Mouse (Mus musculus) liver, adult 2 months (tissue): ENCODE results near the gene March11. TPM values are rescaled to one million over a fixed set of nuclear protein-coding genes. Genes with fewer than 3 reads are reported as not detected.

Source experiments
- DNase-seq: peaks from one replicate; pipeline ENCODE4 v3.0.0-alpha.2; 2011; ENCODE audit warnings: low read depth, low spot score; ENCODE audit errors: extremely low read depth
- H3K27ac ChIP-seq: fragments of 200-500 bp; replicated peaks from 2 replicates; pipeline ENCODE4 v1.5.1; 2012; ENCODE audit warnings: low read depth, mild to moderate bottlenecking, control low read depth, inconsistent platforms, low read length; ENCODE audit not compliant: insufficient read depth
- H3K27me3 ChIP-seq: fragments of 200-500 bp; 2 replicates; pipeline ENCODE4 v1.6.1; 2012; ENCODE audit warnings: mild to moderate bottlenecking, moderate library complexity, low read length, inconsistent platforms; ENCODE audit not compliant: control insufficient read depth, insufficient read depth
- H3K36me3 ChIP-seq: fragments of 200-500 bp; 2 replicates; pipeline ENCODE4 v1.6.1; 2012; ENCODE audit warnings: low read length, inconsistent platforms; ENCODE audit not compliant: control insufficient read depth, insufficient read depth
- H3K4me1 ChIP-seq: fragments of 200-500 bp; 2 replicates; pipeline ENCODE4 v1.6.1; 2011; ENCODE audit warnings: low read length; ENCODE audit not compliant: control insufficient read depth, insufficient read depth
- H3K4me3 ChIP-seq: fragments of 200-500 bp; 2 replicates; pipeline ENCODE4 v1.5.1; 2011; ENCODE audit warnings: low read depth, mild to moderate bottlenecking, control low read depth, low read length, moderate library complexity; ENCODE audit not compliant: insufficient read depth
- H3K79me2 ChIP-seq: fragments of 200-500 bp; 2 replicates; pipeline ENCODE4 v1.6.1; 2012; ENCODE audit warnings: inconsistent platforms, mild to moderate bottlenecking, low read length, moderate library complexity; ENCODE audit not compliant: control insufficient read depth, insufficient read depth
- H3K9ac ChIP-seq: fragments of 200-500 bp; 2 replicates; pipeline ENCODE4 v1.6.1; 2012; ENCODE audit warnings: low read depth, mild to moderate bottlenecking, control low read depth, inconsistent platforms, low read length
- CTCF ChIP-seq: fragments of 200-500 bp; IDR thresholded peaks from 2 replicates; pipeline ENCODE4 v1.5.1; 2011; ENCODE audit warnings: low read depth, low read length, control low read depth
- POLR2A ChIP-seq: fragments of 200-500 bp; IDR thresholded peaks from 2 replicates; pipeline ENCODE4 v1.6.1; 2011; ENCODE audit warnings: low read length, control low read depth; ENCODE audit not compliant: insufficient read depth; ENCODE audit errors: extremely low read depth
- WGBS: fragments of 180-500 bp; shearing (Covaris S2); methylation state at CpG from one replicate; pipeline ENCODE4 v1.1.7; 2018; 5-methylcytosine and 5-hydroxymethylcytosine counted together
- polyA plus RNA-seq: library from polyadenylated mRNA; depleted of rRNA; stranded (reverse); fragments of >200 nt; gene quantifications from 2 replicates; pipeline ENCODE4 v1.2.3, GENCODE M21; 2012
- total RNA-seq: library from RNA; depleted of rRNA; stranded (reverse); fragments of >200 nt; gene quantifications from 2 replicates; pipeline ENCODE4 v1.2.3, GENCODE M21; 2014

Gene March11
- total and polyA plus RNA-seq, 2 experiments, result not detected

DNA sequence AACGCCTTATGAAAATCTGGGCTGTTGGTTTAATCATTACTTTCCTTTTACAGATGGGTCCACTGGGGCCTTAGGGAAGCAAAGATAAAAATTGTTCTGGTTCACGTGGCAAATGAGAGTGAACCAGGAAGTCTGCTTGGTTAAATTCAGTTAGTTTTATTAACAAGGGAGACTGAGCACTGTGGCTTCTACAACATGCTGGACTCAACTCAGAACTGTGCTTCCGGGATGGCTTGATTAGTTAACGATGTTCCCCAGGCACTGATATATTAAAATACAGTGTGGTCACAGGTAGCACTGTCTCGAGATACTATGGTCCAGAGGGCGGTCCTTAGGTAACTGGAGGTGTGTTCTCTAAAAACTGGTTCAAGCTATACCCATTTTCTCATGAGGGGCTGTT, 32.1 kb downstream of the March11 start:
- WGBS, result 87% methylated on average over 6 of the region's 6 CpGs
- H3K27ac ChIP-seq, result no peak overlapping the region
- no peaks in the 10 kb centered on the region for H3K4me1 ChIP-seq
- H3K36me3 ChIP-seq, result no peaks in the 10 kb centered on the region
- TF ChIP-seq CTCF (no peak), POLR2A (no peak)
- no peak for DNase-seq
- H3K4me3 ChIP-seq, result no peak overlapping the region
- no peak overlapping the region for H3K9ac ChIP-seq
- no peaks in the 10 kb centered on the region for H3K27me3 ChIP-seq
- no peaks in the 10 kb centered on the region for H3K79me2 ChIP-seq

DNA sequence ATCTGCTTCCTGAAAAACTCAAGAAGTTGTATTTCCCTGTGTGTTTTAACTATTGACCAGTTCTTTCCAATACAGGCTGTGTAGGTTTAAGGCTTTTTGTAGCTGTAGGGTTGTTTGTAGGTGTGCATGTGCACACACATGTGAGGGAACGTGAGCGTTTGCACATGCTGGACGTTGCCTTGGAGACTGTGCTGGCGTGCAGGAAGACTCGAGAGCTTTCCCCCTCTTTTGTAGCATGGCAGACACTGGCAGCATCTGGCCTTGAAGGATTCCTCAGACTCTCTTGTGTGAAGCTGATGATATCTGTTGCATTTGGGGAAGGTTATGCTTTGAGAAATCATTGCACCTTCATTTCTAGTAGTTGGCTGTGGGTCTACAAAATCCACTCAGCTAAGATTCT, 35.5 kb downstream of the March11 start:
- Histone ChIP-seq H3K9ac (no peak overlapping the region), H3K4me3 (no peak overlapping the region), H3K27ac (no peak overlapping the region), H3K79me2 (no peaks in the 10 kb centered on the region), H3K27me3 (no peaks in the 10 kb centered on the region), H3K36me3 (no peaks in the 10 kb centered on the region), H3K4me1 (no peaks in the 10 kb centered on the region)
- WGBS, result 91% methylated on average over 5 of the region's 5 CpGs
- DNase-seq, result no peak
- TF ChIP-seq POLR2A, result no peak
- TF ChIP-seq CTCF, result no peak

DNA sequence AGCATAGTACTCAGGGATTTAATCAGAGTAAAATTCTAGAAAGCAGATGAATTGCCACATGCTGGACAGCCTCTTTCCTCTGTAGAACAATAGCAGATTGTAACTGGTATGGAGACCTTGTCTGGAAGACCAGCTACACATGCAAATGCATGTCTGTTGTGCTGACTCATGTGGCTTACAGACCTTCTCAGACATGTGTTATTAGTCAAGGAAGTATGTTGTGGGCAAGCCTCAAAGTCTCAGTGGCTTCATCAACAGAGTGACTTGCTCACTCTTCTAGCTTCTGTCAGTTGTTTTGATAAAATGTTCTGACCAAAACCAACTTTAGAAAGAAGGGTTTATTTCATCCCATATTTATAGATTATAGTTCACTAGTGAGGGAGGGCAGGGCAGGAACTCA, 44.8 kb downstream of the March11 start:
- Histone ChIP-seq H3K4me1 (peaks cover 5% of the 10 kb centered on the region; the same call in 1 of the 2 replicates), H3K36me3 (no peaks in the 10 kb centered on the region), H3K79me2 (no peaks in the 10 kb centered on the region), H3K27ac (no peak overlapping the region), H3K9ac (no peak overlapping the region), H3K27me3 (no peaks in the 10 kb centered on the region), H3K4me3 (no peak overlapping the region)
- no peak for DNase-seq
- TF ChIP-seq POLR2A (no peak), CTCF (no peak)

DNA sequence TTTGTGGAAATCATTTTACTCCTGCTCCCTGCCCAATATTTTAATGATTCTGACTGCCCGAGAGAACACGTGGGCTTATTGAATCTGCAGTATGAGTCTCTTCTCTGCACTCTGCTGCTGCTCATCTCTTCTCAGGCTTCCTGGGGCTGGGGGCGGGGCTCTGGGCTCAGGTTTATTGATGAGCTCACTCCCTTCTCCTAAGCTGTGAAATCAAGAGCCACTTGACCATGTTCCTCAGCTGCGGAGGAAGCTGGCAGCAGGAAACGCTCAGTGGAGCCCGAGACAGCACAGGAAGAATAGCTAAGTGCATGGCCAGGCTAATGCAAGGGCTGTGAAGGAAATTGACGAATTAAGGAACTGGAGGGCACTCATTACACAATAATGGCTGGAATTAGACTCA, 56.5 kb downstream of the March11 start:
- Histone ChIP-seq H3K4me1 (no peaks in the 10 kb centered on the region), H3K9ac (no peak overlapping the region), H3K27me3 (no peaks in the 10 kb centered on the region), H3K27ac (no peak overlapping the region), H3K79me2 (no peaks in the 10 kb centered on the region), H3K36me3 (no peaks in the 10 kb centered on the region), H3K4me3 (no peak overlapping the region)
- no peak for DNase-seq
- TF ChIP-seq POLR2A, result no peak
- TF ChIP-seq CTCF, result no peak
- WGBS, result 42% methylated on average over 7 of the region's 7 CpGs

DNA sequence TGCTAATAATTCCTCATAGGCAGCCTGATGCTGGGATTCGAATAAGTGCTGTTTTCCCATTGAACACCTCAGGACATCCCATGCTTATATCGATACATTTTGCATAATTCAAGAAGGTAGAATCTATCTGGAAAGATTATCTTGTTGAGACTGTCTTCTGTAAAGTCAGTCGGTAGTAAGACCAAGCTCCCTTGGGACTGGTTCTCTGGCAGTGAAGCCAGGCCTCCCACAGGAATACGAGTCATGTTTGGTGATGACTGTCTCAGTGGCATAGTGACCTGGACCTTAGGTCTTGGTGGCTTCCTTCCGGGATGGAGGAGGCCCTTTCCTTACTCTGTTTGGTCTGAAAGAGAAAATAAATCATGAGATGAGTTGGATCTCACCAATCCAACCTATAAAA, 57.7 kb downstream of the March11 start:
- DNase-seq, result no peak
- Histone ChIP-seq H3K79me2 (no peaks in the 10 kb centered on the region), H3K4me3 (no peak overlapping the region), H3K36me3 (no peaks in the 10 kb centered on the region), H3K27me3 (no peaks in the 10 kb centered on the region), H3K27ac (no peak overlapping the region), H3K9ac (no peak overlapping the region), H3K4me1 (no peaks in the 10 kb centered on the region)
- WGBS, result 89% methylated on average over 5 of the region's 5 CpGs
- TF ChIP-seq CTCF (no peak), POLR2A (no peak)

DNA sequence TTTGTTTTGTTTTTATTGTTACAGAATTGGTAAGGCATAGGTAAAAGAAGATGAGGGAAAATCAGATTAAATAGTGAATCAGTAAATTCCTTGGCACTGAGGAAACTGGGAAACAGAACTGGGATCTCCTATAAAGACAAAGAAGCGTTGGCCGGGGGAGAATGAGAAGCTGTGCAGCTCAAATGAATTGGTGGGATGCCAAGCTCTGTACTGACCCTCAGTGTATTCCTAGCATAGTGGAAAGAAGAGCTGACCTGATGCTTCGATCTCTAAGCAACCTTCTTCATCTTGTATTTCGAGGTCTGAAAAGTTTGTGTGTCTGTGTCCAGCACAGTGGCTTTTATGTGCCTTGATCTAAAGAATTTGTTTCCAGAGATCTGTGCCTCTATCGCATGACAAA, 64.9 kb downstream of the March11 start:
- no peaks in the 10 kb centered on the region for H3K27me3 ChIP-seq
- H3K9ac ChIP-seq, result no peak overlapping the region
- WGBS, result 95% methylated on average over 5 of the region's 5 CpGs
- no peak overlapping the region for H3K4me3 ChIP-seq
- H3K4me1 ChIP-seq, result peaks cover 6% of the 10 kb centered on the region; the same call in 1 of the 2 replicates
- no peaks in the 10 kb centered on the region for H3K79me2 ChIP-seq
- no peaks in the 10 kb centered on the region for H3K36me3 ChIP-seq
- TF ChIP-seq POLR2A, result no peak
- no peak for TF ChIP-seq CTCF
- H3K27ac ChIP-seq, result no peak overlapping the region
- DNase-seq, result no peak
